Mouse (Mus musculus): ENCODE results near the gene Trim71. TPM values are rescaled to one million over a fixed set of nuclear protein-coding genes. Genes with fewer than 3 reads are reported as not detected.

Gene Trim71
- polyA plus RNA-seq, 1 experiment: 0.01 TPM

GRCm38 (mm10) chr9:114541279-114541741, 22.9 kb downstream of the Trim71 start:
- no peaks in the 10 kb centered on the region for H3K36me3 ChIP-seq (ENCODE audit: control insufficient read depth, insufficient read depth)
- no peaks in the 10 kb centered on the region for H3K27me3 ChIP-seq (ENCODE audit: control insufficient read depth, insufficient read depth, insufficient read length)
- H3ac ChIP-seq (ENCODE audit: control insufficient read depth, insufficient read length): no peak overlapping the region
- H3K79me2 ChIP-seq (ENCODE audit: control insufficient read depth, insufficient read depth): no peaks in the 10 kb centered on the region
- no peak overlapping the region for H3K4me2 ChIP-seq (ENCODE audit: low read depth)
- H3K4me3 ChIP-seq: no peak overlapping the region
- TF ChIP-seq MYOG (IDR thresholded peaks at IDR 0.05; ENCODE audit: control insufficient read depth in 1 of 3, insufficient read depth in 1 of 3, insufficient read length in 2 of 3, low read depth in 2 of 3) (peak in 2 of 3 experiments; percentile 86 to 91), E2F4 (IDR thresholded peaks at IDR 0.05; ENCODE audit: insufficient read depth) (no peak), TCF12 (IDR thresholded peaks at IDR 0.05; ENCODE audit: insufficient read depth, poor library complexity, severe bottlenecking) (peak; percentile 40), MYOD1 (IDR thresholded peaks at IDR 0.05; ENCODE audit: control insufficient read depth in 1 of 3, insufficient read length in 2 of 3, low read depth in 2 of 3) (peak in 2 of 3 experiments; percentile 90 to 91)

DNA sequence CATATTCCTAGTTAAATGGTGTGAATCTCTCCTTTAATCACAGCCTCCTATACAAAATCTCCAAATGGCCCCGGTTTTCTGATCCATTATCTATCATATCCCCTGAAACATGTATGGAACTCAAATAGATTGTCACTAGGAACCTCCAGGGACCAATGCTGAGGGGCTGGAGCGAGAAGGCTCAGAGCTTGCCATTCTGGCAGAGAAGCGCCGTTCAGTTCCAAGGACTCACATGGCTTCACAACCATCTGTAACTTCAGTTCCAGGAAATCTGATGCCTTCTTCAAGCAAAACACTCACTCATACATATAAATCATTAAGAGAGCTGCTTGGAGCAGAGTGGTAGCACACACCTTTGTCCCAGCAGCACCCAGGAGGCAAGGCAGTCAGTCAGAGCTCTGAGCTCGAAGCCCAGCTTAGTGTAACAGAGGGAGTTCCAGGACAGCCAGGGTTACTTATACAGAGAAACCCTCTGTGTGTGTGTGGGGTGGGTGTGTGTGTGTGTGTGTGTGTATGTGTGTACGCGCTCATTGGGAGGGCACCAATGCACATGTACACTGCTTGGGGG, 25.1 kb downstream of the Trim71 start:
- Histone ChIP-seq H3K4me3 (no peak overlapping the region), H3K4me2 (ENCODE audit: low read depth) (no peak overlapping the region), H3K36me3 (ENCODE audit: control insufficient read depth, insufficient read depth) (no peaks in the 10 kb centered on the region), H3K27me3 (ENCODE audit: control insufficient read depth, insufficient read depth, insufficient read length) (no peaks in the 10 kb centered on the region), H3ac (ENCODE audit: control insufficient read depth, insufficient read length) (no peak overlapping the region), H3K79me2 (ENCODE audit: control insufficient read depth, insufficient read depth) (no peaks in the 10 kb centered on the region)
- TF ChIP-seq MYOD1 (IDR thresholded peaks at IDR 0.05; ENCODE audit: control insufficient read depth in 1 of 3, insufficient read length in 2 of 3, low read depth in 2 of 3): no peak
- TF ChIP-seq SRF (IDR thresholded peaks at IDR 0.05; ENCODE audit: control insufficient read depth, insufficient read length, low read depth): no peak
- TF ChIP-seq CEBPB (IDR thresholded peaks at IDR 0.05; ENCODE audit: insufficient read depth, poor library complexity, severe bottlenecking): no peak
- no peak for TF ChIP-seq POLR2A (IDR thresholded peaks at IDR 0.05; ENCODE audit: insufficient read length, low read depth)
- TF ChIP-seq USF1 (IDR thresholded peaks at IDR 0.05; ENCODE audit: low read depth): no peak
- no peak for TF ChIP-seq E2F4 (IDR thresholded peaks at IDR 0.05; ENCODE audit: insufficient read depth)
- TF ChIP-seq MYOG (IDR thresholded peaks at IDR 0.05; ENCODE audit: control insufficient read depth in 1 of 3, insufficient read depth in 1 of 3, insufficient read length in 2 of 3, low read depth in 2 of 3): no peak
- no peak for TF ChIP-seq TCF12 (IDR thresholded peaks at IDR 0.05; ENCODE audit: insufficient read depth, poor library complexity, severe bottlenecking)
- no peak for TF ChIP-seq POLR2AphosphoS2 (IDR thresholded peaks at IDR 0.05; ENCODE audit: insufficient read length, low read depth)
- TF ChIP-seq TCF3 (IDR thresholded peaks at IDR 0.05; ENCODE audit: insufficient read length, low read depth): no peak
- no peak for TF ChIP-seq REST (IDR thresholded peaks at IDR 0.05; ENCODE audit: insufficient read depth, insufficient read length)
- TF ChIP-seq MAX (IDR thresholded peaks at IDR 0.05; ENCODE audit: low read depth): no peak

DNA sequence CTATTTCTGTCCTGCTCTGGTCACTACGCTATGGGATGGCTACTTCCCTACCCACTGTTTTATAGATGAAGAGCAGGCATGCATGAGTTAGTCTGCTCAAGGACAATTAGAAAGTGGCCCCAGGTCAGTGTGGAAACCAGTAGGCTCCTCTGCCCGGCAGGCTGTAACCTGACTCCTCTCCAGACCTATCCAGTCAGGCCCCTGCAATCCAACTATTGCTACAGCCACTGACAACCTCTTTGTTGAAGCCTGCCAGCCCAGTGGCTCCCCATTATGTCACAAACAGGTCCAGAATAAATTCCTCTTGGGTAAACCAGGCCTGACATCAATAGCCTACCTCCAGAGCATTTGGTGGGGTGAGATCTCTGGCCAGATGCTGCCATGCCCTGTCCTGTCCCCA, 27.5 kb downstream of the Trim71 start:
- no peaks in the 10 kb centered on the region for H3K27me3 ChIP-seq (ENCODE audit: control insufficient read depth, insufficient read depth, insufficient read length)
- H3K36me3 ChIP-seq (ENCODE audit: control insufficient read depth, insufficient read depth): no peaks in the 10 kb centered on the region
- no peaks in the 10 kb centered on the region for H3K79me2 ChIP-seq (ENCODE audit: control insufficient read depth, insufficient read depth)
- TF ChIP-seq MYOG (IDR thresholded peaks at IDR 0.05; ENCODE audit: control insufficient read depth in 1 of 3, insufficient read depth in 1 of 3, insufficient read length in 2 of 3, low read depth in 2 of 3): no peak
- no peak for TF ChIP-seq CEBPB (IDR thresholded peaks at IDR 0.05; ENCODE audit: insufficient read depth, poor library complexity, severe bottlenecking)
- TF ChIP-seq USF1 (IDR thresholded peaks at IDR 0.05; ENCODE audit: low read depth): no peak
- TF ChIP-seq SRF (IDR thresholded peaks at IDR 0.05; ENCODE audit: control insufficient read depth, insufficient read length, low read depth): no peak
- no peak for TF ChIP-seq POLR2A (IDR thresholded peaks at IDR 0.05; ENCODE audit: insufficient read length, low read depth)
- no peak for TF ChIP-seq E2F4 (IDR thresholded peaks at IDR 0.05; ENCODE audit: insufficient read depth)
- no peak for TF ChIP-seq TCF12 (IDR thresholded peaks at IDR 0.05; ENCODE audit: insufficient read depth, poor library complexity, severe bottlenecking)
- TF ChIP-seq POLR2AphosphoS2 (IDR thresholded peaks at IDR 0.05; ENCODE audit: insufficient read length, low read depth): no peak
- TF ChIP-seq MYOD1 (IDR thresholded peaks at IDR 0.05; ENCODE audit: control insufficient read depth in 1 of 3, insufficient read length in 2 of 3, low read depth in 2 of 3): no peak
- no peak for TF ChIP-seq TCF3 (IDR thresholded peaks at IDR 0.05; ENCODE audit: insufficient read length, low read depth)
- no peak for TF ChIP-seq MAX (IDR thresholded peaks at IDR 0.05; ENCODE audit: low read depth)
- TF ChIP-seq REST (IDR thresholded peaks at IDR 0.05; ENCODE audit: insufficient read depth, insufficient read length): no peak
- no peak overlapping the region for H3K4me3 ChIP-seq
- H3ac ChIP-seq (ENCODE audit: control insufficient read depth, insufficient read length): no peak overlapping the region
- H3K4me2 ChIP-seq (ENCODE audit: low read depth): no peak overlapping the region

- Histone ChIP-seq H3ac (ENCODE audit: control insufficient read depth, insufficient read length) (no peak overlapping the region), H3K4me3 (no peak overlapping the region)
- TF ChIP-seq POLR2AphosphoS2 (IDR thresholded peaks at IDR 0.05; ENCODE audit: insufficient read length, low read depth): no peak
- TF ChIP-seq USF1 (IDR thresholded peaks at IDR 0.05; ENCODE audit: low read depth): no peak
- no peak for TF ChIP-seq REST (IDR thresholded peaks at IDR 0.05; ENCODE audit: insufficient read depth, insufficient read length)
- TF ChIP-seq TCF12 (IDR thresholded peaks at IDR 0.05; ENCODE audit: insufficient read depth, poor library complexity, severe bottlenecking): no peak
- no peak for TF ChIP-seq MYOD1 (IDR thresholded peaks at IDR 0.05; ENCODE audit: control insufficient read depth in 1 of 3, insufficient read length in 2 of 3, low read depth in 2 of 3)
Observed at GRCm38 (mm10) chr9:114534747-114535517, 29.2 kb downstream of the Trim71 start.

More at GRCm38 (mm10) chr9:114534747-114535517, 29.2 kb downstream of the Trim71 start:
- H3K4me2 ChIP-seq (ENCODE audit: low read depth): no peak overlapping the region
- H3K36me3 ChIP-seq (ENCODE audit: control insufficient read depth, insufficient read depth): no peaks in the 10 kb centered on the region
- H3K79me2 ChIP-seq (ENCODE audit: control insufficient read depth, insufficient read depth): no peaks in the 10 kb centered on the region
- no peaks in the 10 kb centered on the region for H3K27me3 ChIP-seq (ENCODE audit: control insufficient read depth, insufficient read depth, insufficient read length)
